Comparison of ENCODE assay signal across 14 mouse cellular contexts in genomic region chr9:50948097-50948823, GRCm38 (mm10).
DNase-seq lines count a peak whose midpoint lies in the region.
"Had no signal": no experiment of that assay in that cellular context is flagged by ENCODE, and none has a peak within 500 bp of the region (broad histone marks: within the 10 kb centered on the region; RNA-seq: fewer than 3 reads in every experiment).

No protein-coding gene starts in this region.

- peak; percentile 34 for DNase-seq in layer of hippocampus, adult 9-11 months
- DNase-seq in layer of hippocampus, adult 11-12 months (ENCODE audit: low spot score): no peak
- DNase-seq in right cerebral cortex, postnatal 14 days: peak; percentile 12
- no peak for DNase-seq in right cerebral cortex, postnatal 25 days
- DNase-seq in large intestine, adult 2 months (ENCODE audit: low read depth, low spot score): peak; percentile 18
- no peak for DNase-seq in cerebellum, adult 11-12 months
- DNase-seq in urinary bladder, adult 2 months (ENCODE audit: low spot score): no peak
- DNase-seq: adrenal gland, postnatal 25 days; B cell, adult 2 months; cerebellum, adult 8-10 months; cerebellum, postnatal 14 days; embryo, embryonic 11 days; gastrocnemius, postnatal 36 days; heart, postnatal 14 days had no signal

- WGBS in large intestine, adult 2 months: 36% methylated on average over 7 of the region's 7 CpGs

Comparison
In these comparisons a context has a peak if more than half of its experiments do, and no peak if none do; other contexts are left out.
1. DNase-seq: peak in layer of hippocampus, adult 9-11 months (single experiment), right cerebral cortex, postnatal 14 days (single experiment) and large intestine, adult 2 months (single experiment); none in layer of hippocampus, adult 11-12 months (single experiment), right cerebral cortex, postnatal 25 days (single experiment), cerebellum, adult 11-12 months (single experiment) and urinary bladder, adult 2 months (single experiment).